Mouse (Mus musculus) liver, embryonic 14.5 days (tissue): ENCODE results near the gene Rbm25.

Experiments used
- CTCF ChIP-seq: IDR thresholded peaks from 2 replicates; pipeline ENCODE4 v1.5.1; 2016; ENCODE audit warnings: antibody characterized with exemption, low read depth, control low read depth
- EP300 ChIP-seq: IDR thresholded peaks from 2 replicates; pipeline ENCODE4 v1.6.1; 2016; ENCODE audit warnings: antibody characterized with exemption, low read depth

- TF ChIP-seq CTCF (no peak), EP300 (no peak)
These were observed 12.1 kb upstream of the Rbm25 start for GRCm38 (mm10) chr12:83618981-83619380.
